Mouse (Mus musculus) forebrain, embryonic 15.5 days (tissue): ENCODE data around the gene Fam122b. TPM values are rescaled to one million over a fixed set of nuclear protein-coding genes. Genes with fewer than 3 reads are reported as not detected.

Experiments used
- polyA plus RNA-seq: library from polyadenylated mRNA; unstranded; fragments of >200 nt; fragmentation: Nextera tagmentation; extraction: Ambion mirVana; gene quantifications from 2 replicates; pipeline ENCODE4 v1.2.1, GENCODE M21; 2015

Fam122b gene
- polyA plus RNA-seq, 1 experiment from 2014 or later: 4.3 TPM

Other genes with a start within 250 kb of the Fam122b start
- gene Plac1, start 29.7 kb downstream of the Fam122b start, polyA plus RNA-seq: 0.34 and 0.64 TPM in 2 replicates
- not detected in 2 replicates for gene Fam122c, start 3.6 kb upstream of the Fam122b start, polyA plus RNA-seq
- 54.6 and 57.9 TPM in 2 replicates for gene Mospd1, start 100.7 kb upstream of the Fam122b start, polyA plus RNA-seq
- gene Etd, start 165.1 kb upstream of the Fam122b start, polyA plus RNA-seq: not detected in 2 replicates